Mouse (Mus musculus): ENCODE measurements around the gene Dab2ip.

DNA sequence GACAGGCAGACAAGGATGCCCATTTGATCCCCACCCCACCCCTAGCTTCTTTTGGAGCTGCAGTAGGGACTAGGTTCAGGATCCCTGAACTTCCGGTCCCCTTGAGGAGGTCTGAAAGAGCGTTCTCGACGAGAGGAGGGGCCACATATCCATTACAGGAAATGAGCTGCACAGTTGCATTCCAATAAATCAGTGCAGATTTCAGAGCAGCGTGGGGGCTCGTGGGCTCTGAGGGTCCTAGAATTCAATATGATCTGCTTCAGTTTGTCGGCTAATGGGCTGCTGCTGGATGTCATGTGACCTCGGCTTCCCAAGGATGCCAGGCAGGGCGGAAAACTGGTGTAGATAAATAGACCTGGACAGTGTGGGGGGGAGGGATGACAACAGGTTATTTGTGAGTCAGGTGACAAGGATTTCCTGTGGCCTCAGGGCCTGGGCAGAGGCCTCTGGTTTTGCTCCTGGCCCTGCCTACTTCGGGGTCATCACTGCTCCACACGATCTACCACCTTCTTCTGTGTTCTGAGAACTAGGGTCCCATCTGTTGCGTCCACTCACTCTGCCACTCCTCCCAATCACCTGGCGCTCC, 181.7 kb downstream of the Dab2ip start:
- TF ChIP-seq POLR2A (IDR thresholded peaks at IDR 0.05; ENCODE audit: extremely low read depth, insufficient read depth, low read length) (no peak), CTCF (IDR thresholded peaks at IDR 0.05; ENCODE audit: low read depth, low read length) (no peak)

Measured in liver, adult 2 months (tissue).